Mouse (Mus musculus) ES-Bruce4 (cell line): ENCODE results near the gene Zfp740.

Experiments used
- CTCF ChIP-seq: IDR thresholded peaks from one replicate; pipeline ENCODE4 v1.8.1; 2011; ENCODE audit warnings: low read depth, low read length
- POLR2A ChIP-seq: IDR thresholded peaks from one replicate; pipeline ENCODE4 v1.8.1; 2011; ENCODE audit warnings: low read length; ENCODE audit not compliant: insufficient read depth

GRCm38 (mm10) chr15:102247252-102248130 lies 44.4 kb downstream of the Zfp740 start:
- TF ChIP-seq CTCF = no peak
- no peak for TF ChIP-seq POLR2A
